Mouse (Mus musculus): ENCODE measurements around the gene Ctnnal1. TPM values are rescaled to one million over a fixed set of nuclear protein-coding genes. Genes with fewer than 3 reads are reported as not detected.

Gene Ctnnal1
- polyA plus RNA-seq (2017; shearing (Covaris generic)), result 1 to 10 TPM; 1.7 to 3.4 TPM

DNA sequence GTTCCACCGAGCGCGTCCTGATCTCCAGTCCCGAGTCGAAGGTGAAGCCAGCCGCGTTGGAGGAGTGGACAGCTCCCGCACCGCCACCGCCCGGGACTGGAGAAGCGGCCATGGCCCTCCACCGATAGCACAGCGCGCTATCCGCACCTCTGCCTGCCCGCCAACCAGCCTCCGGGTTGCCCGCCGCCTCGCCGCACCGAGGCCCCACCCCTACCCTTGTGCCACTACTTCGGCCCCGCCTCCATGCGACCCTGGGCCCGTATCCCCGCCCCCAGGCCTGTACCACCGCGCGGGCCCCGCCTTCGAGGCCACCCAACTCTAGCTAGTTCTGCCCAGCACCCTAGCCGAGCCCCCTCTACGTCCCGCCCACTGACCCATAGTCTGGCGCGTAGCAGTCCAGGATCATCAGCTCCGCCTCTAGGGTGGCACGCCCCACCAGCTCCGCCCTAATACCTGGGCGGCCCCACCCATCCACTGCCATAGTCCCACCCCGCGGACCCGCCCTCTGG is at the start of gene Ctnnal1:
Gene Ctnnal1 (minus strand): TSS at position 186 of the 509 bp plus-strand sequence.

DNA sequence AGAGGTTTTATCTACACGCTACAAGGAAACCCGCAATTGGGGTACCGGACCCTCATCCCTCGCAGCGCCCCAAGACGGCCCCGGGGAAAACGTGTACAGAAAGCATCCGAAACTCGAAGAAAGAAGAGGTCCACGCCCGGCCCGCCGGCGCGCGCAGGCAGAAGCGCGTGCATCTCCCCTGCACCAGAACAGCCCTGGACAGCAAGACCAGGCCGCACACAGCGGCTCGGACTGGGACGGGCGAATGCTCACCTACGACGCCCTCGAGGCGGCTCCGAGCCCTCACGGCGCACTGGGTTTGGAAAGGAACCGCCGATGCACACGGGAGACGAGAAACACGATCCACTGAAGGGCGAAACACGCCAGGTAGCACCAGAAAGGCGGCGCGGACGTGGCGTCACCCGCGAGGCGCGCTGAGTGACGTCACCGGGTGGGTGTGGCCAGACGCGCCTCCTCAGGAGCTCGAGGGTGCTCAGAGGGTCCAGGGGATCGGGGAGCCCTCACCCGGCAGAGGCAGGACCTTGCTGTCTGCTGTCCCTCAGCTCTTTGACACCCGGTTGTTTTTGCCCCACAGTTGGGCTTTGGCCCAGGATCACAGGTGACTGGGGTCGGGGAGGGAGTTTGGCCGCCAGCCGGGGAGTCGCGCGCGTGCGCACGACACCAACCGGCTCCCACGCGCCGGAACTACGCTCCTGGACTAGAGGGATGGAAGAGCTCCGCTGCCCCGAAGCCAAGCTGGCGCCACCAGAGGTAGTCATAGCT is 62.9 kb downstream of the Ctnnal1 start, which contains the start of the genes Elp1 and Fam206a:
Gene Elp1 (minus strand): TSS at position 425 of the 762 bp plus-strand sequence.
Gene Fam206a (plus strand): TSS at position 439 of the 762 bp plus-strand sequence.

Other genes starting within 250 kb of the Ctnnal1 start
- not detected for gene Gm26657, start 125.1 kb downstream of the Ctnnal1 start, polyA plus RNA-seq (2017; shearing (Covaris generic))
- gene Actl7b, start 123.7 kb downstream of the Ctnnal1 start, polyA plus RNA-seq (2017; shearing (Covaris generic)), result under 1 TPM; 0.14 to 0.91 TPM
- gene Actl7a, start 121.8 kb downstream of the Ctnnal1 start, polyA plus RNA-seq (2017; shearing (Covaris generic)), result under 1 TPM in 1 of 2 experiments, not detected in 1; 0.18 TPM
- gene Elp1, start 62.9 kb downstream of the Ctnnal1 start, polyA plus RNA-seq (2017; shearing (Covaris generic)), result 10 to 100 TPM; 28.5 to 30.9 TPM
- 10 to 100 TPM; 17.3 to 19.3 TPM for gene Fam206a, start 62.8 kb downstream of the Ctnnal1 start, polyA plus RNA-seq (2017; shearing (Covaris generic))
- gene Tmem245, start 82.2 kb upstream of the Ctnnal1 start, polyA plus RNA-seq (2017; shearing (Covaris generic)), result 10 to 100 TPM; 10.8 to 12.5 TPM
- gene Frrs1l, start 125.2 kb upstream of the Ctnnal1 start, polyA plus RNA-seq (2017; shearing (Covaris generic)), result under 1 TPM; 0.02 to 0.18 TPM